In genomic region chr15:31317056-31317805, GRCm38 (mm10) we compare ENCODE assay signal across 22 mouse cellular contexts. TPM values are rescaled to one million over a fixed set of nuclear protein-coding genes. Genes with fewer than 3 reads are reported as not detected.
DNase-seq lines count a peak whose midpoint lies in the region; ATAC-seq lines count a peak whose summit lies in the region.
"Had no signal": no experiment of that assay in that cellular context is flagged by ENCODE, and none has a peak within 500 bp of the region (broad histone marks: within the 10 kb centered on the region; RNA-seq: fewer than 3 reads in every experiment).

No protein-coding gene starts in this region.

- no peak overlapping the region for H3K4me3 ChIP-seq in hindbrain, embryonic 14.5 days (replicated peaks; ENCODE audit: low read length)
- H3K4me3 ChIP-seq in hindbrain, embryonic 16.5 days (ENCODE audit: low read length), result no peak overlapping the region
- H3K4me3 ChIP-seq in limb, embryonic 11.5 days (ENCODE audit: low read depth, low read length), result no peak overlapping the region
- H3K4me3 ChIP-seq: gastrocnemius, adult 2 months; heart, embryonic 13.5 days; limb, embryonic 15.5 days; liver, embryonic 15.5 days; midbrain, embryonic 10.5 days had no signal

- no peak for DNase-seq in hindbrain, embryonic 14.5 days (ENCODE audit: low spot score)
- peak; percentile 63 for DNase-seq in ES-CJ7 (ENCODE audit: low read depth, low spot score)
- peak; percentile 76 for DNase-seq in ZHBTc4 (ENCODE audit: low read depth, low spot score)
- no peak for DNase-seq in limb, embryonic 11.5 days (ENCODE audit: low spot score)
- DNase-seq in spleen, adult 12 weeks (ENCODE audit: low spot score), result no peak
- no peak for DNase-seq in kidney, adult 8-10 months
- no peak for DNase-seq in right cerebral cortex, adult 18-20 months
- DNase-seq: adrenal gland, postnatal 14 days; B cell, adult 2 months; cerebellum, adult 11 months; gastrocnemius, adult 2 months; kidney, adult 2 months; kidney, postnatal 14 days; right cerebral cortex, postnatal 14 days; thymus, postnatal 4 days had no signal

- no peak overlapping the region for H3K4me2 ChIP-seq in hindbrain, embryonic 14.5 days (replicated peaks)
- H3K4me2 ChIP-seq in hindbrain, embryonic 16.5 days (ENCODE audit: low read length), result no peak overlapping the region
- no peak overlapping the region for H3K4me2 ChIP-seq in limb, embryonic 11.5 days (ENCODE audit: low read depth, severe bottlenecking)
- H3K4me2 ChIP-seq: heart, embryonic 13.5 days; limb, embryonic 15.5 days; liver, embryonic 15.5 days had no signal

- H3K4me1 ChIP-seq in hindbrain, embryonic 14.5 days (replicated peaks; ENCODE audit: control insufficient read depth, insufficient read depth, low read length), result peaks cover 16% of the 10 kb centered on the region; the same call in 1 of the 2 replicates
- no peaks in the 10 kb centered on the region for H3K4me1 ChIP-seq in hindbrain, embryonic 16.5 days (ENCODE audit: control insufficient read depth, insufficient read depth, low read depth, low read length)
- H3K4me1 ChIP-seq in limb, embryonic 11.5 days (ENCODE audit: control insufficient read depth, insufficient read depth, low read length), result peaks cover 7% of the 10 kb centered on the region; the same call in 1 of the 2 replicates
- H3K4me1 ChIP-seq: heart, embryonic 13.5 days; liver, embryonic 15.5 days had no signal

- H3K9ac ChIP-seq in hindbrain, embryonic 14.5 days, result no peak overlapping the region
- H3K9ac ChIP-seq in hindbrain, embryonic 16.5 days (ENCODE audit: low read depth, low read length), result no peak overlapping the region
- H3K9ac ChIP-seq in limb, embryonic 11.5 days (ENCODE audit: low read length), result no peak overlapping the region
- H3K9ac ChIP-seq: heart, embryonic 13.5 days; limb, embryonic 15.5 days; liver, embryonic 15.5 days had no signal

- no peaks in the 10 kb centered on the region for H3K36me3 ChIP-seq in hindbrain, embryonic 14.5 days (replicated peaks; ENCODE audit: control insufficient read depth, insufficient read depth)
- no peaks in the 10 kb centered on the region for H3K36me3 ChIP-seq in hindbrain, embryonic 16.5 days (ENCODE audit: control insufficient read depth, insufficient read depth, low read length)
- no peaks in the 10 kb centered on the region for H3K36me3 ChIP-seq in limb, embryonic 11.5 days (ENCODE audit: control insufficient read depth, insufficient read depth, low read length)
- H3K36me3 ChIP-seq: heart, embryonic 13.5 days; limb, embryonic 15.5 days; liver, embryonic 15.5 days; midbrain, embryonic 10.5 days had no signal

- no peaks in the 10 kb centered on the region for H3K27me3 ChIP-seq in hindbrain, embryonic 14.5 days (ENCODE audit: control insufficient read depth, insufficient read depth, low read length)
- no peaks in the 10 kb centered on the region for H3K27me3 ChIP-seq in hindbrain, embryonic 16.5 days (replicated peaks; ENCODE audit: control insufficient read depth, insufficient read depth, low read length)
- no peaks in the 10 kb centered on the region for H3K27me3 ChIP-seq in limb, embryonic 11.5 days (ENCODE audit: control insufficient read depth, insufficient read depth, low read length)
- H3K27me3 ChIP-seq: heart, embryonic 13.5 days; limb, embryonic 15.5 days; liver, embryonic 15.5 days; Patski had no signal

- ATAC-seq in hindbrain, embryonic 14.5 days (ENCODE audit: low FRiP score), result no peak
- ATAC-seq in hindbrain, embryonic 16.5 days, result no peak
- no peak for ATAC-seq in limb, embryonic 11.5 days (ENCODE audit: insufficient number of reproducible peaks, low FRiP score, low TSS enrichment, low read depth)
- ATAC-seq: Patski had no signal

- WGBS in hindbrain, embryonic 14.5 days, result 95% methylated on average over 3 of the region's 3 CpGs
- WGBS in hindbrain, embryonic 16.5 days, result 93% methylated on average over 3 of the region's 3 CpGs
- WGBS in limb, embryonic 11.5 days, result 88% methylated on average over 3 of the region's 3 CpGs

- H3K27ac ChIP-seq in hindbrain, embryonic 14.5 days, result 0 out of 2 replicates have a peak overlapping the region, but pooled peaks have one; percentile 51
- no peak overlapping the region for H3K27ac ChIP-seq in hindbrain, embryonic 16.5 days (ENCODE audit: low read depth, low read length)
- peak overlapping the region; percentile 21; the same call in 1 of the 2 replicates for H3K27ac ChIP-seq in limb, embryonic 11.5 days (replicated peaks; ENCODE audit: low read depth, low read length)
- H3K27ac ChIP-seq: gastrocnemius, adult 2 months; heart, embryonic 13.5 days; liver, embryonic 15.5 days; macrophage; midbrain, embryonic 10.5 days had no signal

- H3K9me3 ChIP-seq in hindbrain, embryonic 14.5 days (ENCODE audit: control insufficient read depth, low read length), result no peaks in the 10 kb centered on the region
- H3K9me3 ChIP-seq in hindbrain, embryonic 16.5 days (ENCODE audit: control insufficient read depth, low read length), result no peaks in the 10 kb centered on the region
- no peaks in the 10 kb centered on the region for H3K9me3 ChIP-seq in limb, embryonic 11.5 days (ENCODE audit: control insufficient read depth, low read length)
- H3K9me3 ChIP-seq: heart, embryonic 13.5 days; limb, embryonic 15.5 days; liver, embryonic 15.5 days; midbrain, embryonic 10.5 days had no signal

RNA-seq across cellular contexts. Expression of gene Ankrd33b, which starts 50.3 kb away (rescaled TPM):
- polyA plus RNA-seq in hindbrain, embryonic 14.5 days (2014; fragmentation: Nextera tagmentation; extraction: Ambion mirVana), result 0.65 and 1.3 TPM in 2 replicates
- 0.98 and 1.2 TPM in 2 replicates for polyA plus RNA-seq in hindbrain, embryonic 16.5 days (2015; fragmentation: Nextera tagmentation; extraction: Ambion mirVana)
- polyA plus RNA-seq in limb, embryonic 11.5 days (2014; fragmentation: Nextera tagmentation; extraction: Ambion mirVana), result 0.36 and 0.40 TPM in 2 replicates

Comparison
In these comparisons a context has a peak if more than half of its experiments do, and no peak if none do; other contexts are left out.
1. DNase-seq: peak in ES-CJ7 (single experiment) and ZHBTc4 (single experiment); none in hindbrain, embryonic 14.5 days (single experiment), limb, embryonic 11.5 days (single experiment), spleen, adult 12 weeks (single experiment), kidney, adult 8-10 months (0 of 2) and right cerebral cortex, adult 18-20 months (single experiment).